8 mouse cellular contexts compared by ENCODE assay signal in the genomic region with DNA sequence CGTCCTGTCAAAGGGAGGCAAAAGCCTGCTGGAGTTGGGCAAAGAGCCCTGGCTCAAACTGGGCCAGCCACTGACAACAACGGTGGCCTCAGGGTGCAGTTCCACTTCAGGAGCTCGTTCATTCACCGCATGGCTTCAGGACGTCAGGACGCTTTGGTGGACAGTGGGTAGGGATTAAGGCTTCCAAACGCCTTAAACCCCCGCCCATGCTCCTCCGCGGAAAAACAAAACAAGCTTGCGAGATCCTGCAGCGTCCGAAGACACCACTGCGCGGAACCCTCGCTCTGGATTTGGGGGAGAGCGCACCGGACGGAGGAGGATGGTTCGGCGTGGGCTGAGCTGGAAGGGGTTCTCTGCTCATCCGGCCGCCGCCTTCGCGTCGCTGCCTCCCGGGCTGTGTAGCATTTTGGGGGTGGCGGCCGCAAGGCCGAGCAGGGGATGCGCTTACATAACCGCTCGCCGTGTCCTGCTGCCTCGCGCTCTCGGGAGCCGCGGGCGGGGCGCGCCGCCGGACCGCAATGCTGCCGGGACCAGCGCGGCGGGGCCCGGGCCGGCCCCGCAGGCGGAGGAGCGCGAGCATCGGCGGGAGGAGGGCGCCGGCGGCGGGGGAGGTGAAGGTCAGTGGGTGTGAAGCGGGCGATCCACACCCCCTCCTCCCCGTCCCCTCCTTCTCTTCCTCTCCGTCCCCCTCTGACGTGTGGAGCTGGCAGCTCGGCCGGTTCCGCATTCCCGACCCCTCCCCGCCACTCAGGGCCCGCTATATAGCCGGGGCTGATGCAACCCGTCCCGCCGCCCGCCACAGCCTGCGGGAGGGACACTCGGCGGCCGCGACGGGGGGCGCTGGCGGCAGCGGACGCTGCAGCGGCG. TPM values are rescaled to one million over a fixed set of nuclear protein-coding genes. Genes with fewer than 3 reads are reported as not detected.
A peak's percentile ranks its signal among the peaks of the same experiment; 100 is the strongest.
DNase-seq lines count a peak whose midpoint lies in the region; ATAC-seq lines count a peak whose summit lies in the region.

A gene (plus strand): TSS at position 417 of the 867 bp plus-strand sequence.

- intact Hi-C loops in gastrocnemius, postnatal 14 days (cut with DNase I; ENCODE audit: low total_unique reads) = no loop called here
- intact Hi-C loops in left cerebral cortex, postnatal 25 days (cut with DNase I) = loop anchor here (2.0 kb wide), 1 partner anchor 92 kb away; no protein-coding TSS in a partner anchor

- ATAC-seq in activated CD4-positive, CD25-positive, alpha-beta regulatory T cell, adult 4 months = peak; percentile 54
- peak; percentile 63 for ATAC-seq in inflammation-experienced regulatory T-cells, adult 6 months

- DNase-seq in embryo, embryonic 10 days (ENCODE audit: low spot score) = peak; percentile 80
- DNase-seq in gastrocnemius, postnatal 14 days = peak; percentile 97
- peak; percentile 82 to 89 for DNase-seq in left cerebral cortex, postnatal 25 days (ENCODE audit: low spot score in 2 of 2)
- peak; percentile 80 for DNase-seq in mesoderm, embryonic 11.5 days (ENCODE audit: low read depth, low spot score)
- peak; percentile 76 for DNase-seq in right cerebral cortex, postnatal 14 days
- peak; percentile 90 for DNase-seq in urinary bladder, postnatal 25 days (ENCODE audit: low spot score)

RNA-seq across cellular contexts. Expression of the gene that starts here (rescaled TPM):
- polyA plus RNA-seq in activated CD4-positive, CD25-positive, alpha-beta regulatory T cell, adult 4 months (2017; shearing (Covaris generic)) = not detected
- 10 to 100 TPM in 1 of 2 experiments, 1 to 10 TPM in 1; 9.4 to 11.6 TPM for total RNA-seq in gastrocnemius, postnatal 14 days (2021)
- polyA plus RNA-seq in inflammation-experienced regulatory T-cells, adult 6 months (2017; shearing (Covaris generic)) = under 1 TPM; 0.37 to 0.59 (median 0.58) TPM
- 10 to 100 TPM; 66.6 to 75.2 TPM for total RNA-seq in left cerebral cortex, postnatal 25 days (2021)

Comparison
In these comparisons a context has a peak if more than half of its experiments do, and no peak if none do; other contexts are left out.
1. Peak in every context shown above with its lines: DNase-seq and ATAC-seq.
2. RNA of the gene that starts here (total RNA-seq): 66.6 to 75.2 TPM in left cerebral cortex, postnatal 25 days; 9.4 to 11.6 TPM in gastrocnemius, postnatal 14 days; every median in the first group is over 4 times any median in the second.
3. Peak in ATAC-seq in activated CD4-positive, CD25-positive, alpha-beta regulatory T cell, adult 4 months; RNA of the gene not detected or under 1 TPM.
4. Peak in ATAC-seq in inflammation-experienced regulatory T-cells, adult 6 months; RNA of the gene not detected or under 1 TPM.